Mouse (Mus musculus): ENCODE measurements around the gene Nsun7. TPM values are rescaled to one million over a fixed set of nuclear protein-coding genes. Genes with fewer than 3 reads are reported as not detected.

Nsun7 gene
- total and polyA plus RNA-seq, 2 experiments from 2014 or later: 0.07 TPM; not detected in 1

DNA sequence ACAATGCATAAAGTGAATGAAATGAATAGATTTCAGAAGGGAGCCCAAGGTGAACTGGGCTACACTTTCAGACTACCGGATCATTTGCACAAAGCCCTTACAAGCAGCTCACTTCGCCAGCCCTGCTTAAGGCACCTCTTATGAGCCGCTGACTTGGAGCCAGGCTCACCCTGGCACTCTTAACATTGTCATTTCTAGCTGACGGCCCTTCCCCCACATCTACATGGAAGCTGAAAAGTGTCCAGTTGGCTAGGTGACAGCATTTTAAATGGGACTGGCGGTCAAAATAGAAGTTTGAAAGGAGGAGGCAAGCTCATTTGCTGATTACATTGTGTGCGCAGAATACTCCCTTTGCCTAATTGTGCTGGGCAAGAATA, 78.3 kb downstream of the Nsun7 start:
- Histone ChIP-seq H3K9ac (replicated peaks; ENCODE audit: low read depth, low read length) (peak overlapping the region; percentile 50; the same call in 1 of the 2 replicates), H3K4me1 (ENCODE audit: control insufficient read depth, insufficient read depth) (peaks cover 15% of the 10 kb centered on the region), H3K4me2 (ENCODE audit: low read depth, low read length) (peak overlapping the region; percentile 71), H3K27me3 (ENCODE audit: control insufficient read depth, insufficient read depth, low read length) (no peaks in the 10 kb centered on the region), H3K36me3 (replicated peaks; ENCODE audit: control insufficient read depth, insufficient read depth, low read length) (no peaks in the 10 kb centered on the region), H3K27ac (ENCODE audit: low read depth) (peak overlapping the region; percentile 75), H3K9me3 (replicated peaks; ENCODE audit: control insufficient read depth, low read length) (no peaks in the 10 kb centered on the region), H3K4me3 (ENCODE audit: low read depth, low read length) (peak overlapping the region; percentile 52)
- peak; percentile 88 for ATAC-seq (ENCODE audit: insufficient read depth, low read depth)
- peak; percentile 85 for DNase-seq (ENCODE audit: low spot score)
- no peak for TF ChIP-seq CTCF (IDR thresholded peaks at IDR 0.05; ENCODE audit: low read depth)
- TF ChIP-seq EP300 (IDR thresholded peaks at IDR 0.05; ENCODE audit: low read depth): no peak
- 13% methylated on average over 6 of the region's 6 CpGs for WGBS

DNA sequence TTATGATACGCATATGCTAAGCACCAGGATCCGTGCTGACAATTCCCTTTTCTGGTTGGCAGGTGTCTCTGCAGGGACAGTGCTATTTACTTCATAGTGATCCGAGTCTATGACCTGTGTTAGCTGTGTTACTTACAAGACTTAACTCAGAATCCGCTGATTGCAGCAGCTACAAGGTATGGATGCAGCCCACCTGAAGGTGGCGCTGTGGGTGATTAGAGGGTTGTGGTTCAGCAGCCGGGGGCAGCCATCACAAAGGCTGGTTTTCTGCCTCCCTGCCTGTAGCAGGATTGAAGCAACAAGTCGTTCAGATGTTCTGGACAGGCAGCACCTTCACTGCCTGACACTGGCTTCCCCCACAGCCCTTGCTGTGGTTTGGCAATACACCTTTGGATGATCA, 78.9 kb downstream of the Nsun7 start:
- Histone ChIP-seq H3K27ac (ENCODE audit: low read depth) (no peak overlapping the region; the same call in 1 of the 2 replicates), H3K27me3 (ENCODE audit: control insufficient read depth, insufficient read depth, low read length) (no peaks in the 10 kb centered on the region), H3K9me3 (replicated peaks; ENCODE audit: control insufficient read depth, low read length) (no peaks in the 10 kb centered on the region), H3K4me2 (ENCODE audit: low read depth, low read length) (peak overlapping the region; percentile 71), H3K4me3 (ENCODE audit: low read depth, low read length) (no peak overlapping the region), H3K9ac (replicated peaks; ENCODE audit: low read depth, low read length) (no peak overlapping the region), H3K36me3 (replicated peaks; ENCODE audit: control insufficient read depth, insufficient read depth, low read length) (no peaks in the 10 kb centered on the region), H3K4me1 (ENCODE audit: control insufficient read depth, insufficient read depth) (peaks cover 15% of the 10 kb centered on the region)
- WGBS: 37% methylated on average over 7 of the region's 7 CpGs
- DNase-seq (ENCODE audit: low spot score) (peak; percentile 36), ATAC-seq (ENCODE audit: insufficient read depth, low read depth) (no peak)
- TF ChIP-seq EP300 (IDR thresholded peaks at IDR 0.05; ENCODE audit: low read depth) (no peak), CTCF (IDR thresholded peaks at IDR 0.05; ENCODE audit: low read depth) (peak; percentile 49)

DNA sequence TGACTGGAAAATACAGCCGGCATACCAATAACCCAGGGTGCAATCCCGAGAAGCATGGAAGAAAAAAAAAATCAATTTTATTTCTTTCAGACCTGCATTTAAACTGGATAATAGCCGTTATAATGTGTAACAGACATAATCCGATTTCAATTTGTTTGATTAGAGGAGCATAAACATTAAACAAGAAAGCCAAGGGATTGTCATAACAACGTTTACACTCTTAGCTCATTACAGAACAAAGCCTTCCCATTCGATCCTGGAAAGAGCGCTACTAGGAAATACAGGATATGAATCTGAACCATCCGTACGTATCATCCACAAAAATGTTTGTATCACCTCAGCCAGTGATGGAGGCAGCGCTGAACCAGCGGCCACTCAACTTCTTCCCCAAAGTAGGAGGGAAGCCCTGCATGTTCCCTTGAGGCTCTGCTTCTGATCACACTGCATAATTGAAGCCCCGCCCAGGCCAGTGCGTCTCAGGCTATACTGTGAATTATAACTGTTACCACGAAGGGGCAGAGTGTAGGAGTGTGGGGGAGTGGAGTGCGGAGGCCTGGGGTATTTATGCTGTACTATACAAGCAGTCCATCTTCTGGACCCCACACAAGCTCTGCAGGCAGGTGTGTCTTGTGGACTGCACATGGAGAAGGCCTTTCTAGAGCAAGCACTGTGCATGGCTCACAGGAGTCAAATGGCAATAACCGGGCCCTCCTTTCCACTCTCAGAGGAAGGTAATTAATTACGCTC, 80.8 kb downstream of the Nsun7 start:
- 78% methylated on average over 17 of the region's 17 CpGs for WGBS
- no peak overlapping the region for H3K27ac ChIP-seq (ENCODE audit: low read depth)
- no peaks in the 10 kb centered on the region for H3K36me3 ChIP-seq (replicated peaks; ENCODE audit: control insufficient read depth, insufficient read depth, low read length)
- H3K4me3 ChIP-seq (ENCODE audit: low read depth, low read length): no peak overlapping the region
- no peaks in the 10 kb centered on the region for H3K27me3 ChIP-seq (ENCODE audit: control insufficient read depth, insufficient read depth, low read length)
- H3K9ac ChIP-seq (replicated peaks; ENCODE audit: low read depth, low read length): no peak overlapping the region
- TF ChIP-seq EP300 (IDR thresholded peaks at IDR 0.05; ENCODE audit: low read depth) (no peak), CTCF (IDR thresholded peaks at IDR 0.05; ENCODE audit: low read depth) (no peak)
- no peaks in the 10 kb centered on the region for H3K9me3 ChIP-seq (replicated peaks; ENCODE audit: control insufficient read depth, low read length)
- peaks cover 15% of the 10 kb centered on the region for H3K4me1 ChIP-seq (ENCODE audit: control insufficient read depth, insufficient read depth)
- DNase-seq (ENCODE audit: low spot score): no peak
- no peak for ATAC-seq (ENCODE audit: insufficient read depth, low read depth)
- no peak overlapping the region for H3K4me2 ChIP-seq (ENCODE audit: low read depth, low read length)

DNA sequence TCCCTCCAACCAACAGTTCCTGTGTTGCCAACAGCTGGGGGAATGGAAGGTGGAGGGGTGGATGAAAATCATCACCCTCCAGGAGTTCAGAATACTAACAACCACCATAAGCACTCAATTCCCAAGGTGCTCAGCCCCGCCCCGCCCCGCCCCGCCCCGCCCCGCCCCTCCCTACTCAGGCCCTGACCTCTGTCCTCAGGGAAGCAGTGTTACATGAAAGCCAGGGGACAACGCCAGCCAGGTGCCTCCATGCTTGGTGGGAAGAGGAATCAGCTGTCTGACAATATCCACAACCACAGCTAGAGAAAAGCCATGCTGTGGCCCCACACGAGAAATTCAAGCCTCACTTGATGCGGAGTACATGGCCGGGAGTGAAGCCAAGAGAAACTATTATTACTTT, 82.2 kb downstream of the Nsun7 start:
- no peaks in the 10 kb centered on the region for H3K36me3 ChIP-seq (replicated peaks; ENCODE audit: control insufficient read depth, insufficient read depth, low read length)
- no peak overlapping the region for H3K27ac ChIP-seq (ENCODE audit: low read depth)
- no peak for TF ChIP-seq CTCF (IDR thresholded peaks at IDR 0.05; ENCODE audit: low read depth)
- no peak for TF ChIP-seq EP300 (IDR thresholded peaks at IDR 0.05; ENCODE audit: low read depth)
- no peak overlapping the region for H3K4me2 ChIP-seq (ENCODE audit: low read depth, low read length)
- ATAC-seq (ENCODE audit: insufficient read depth, low read depth) (no peak), DNase-seq (ENCODE audit: low spot score) (no peak)
- no peak overlapping the region for H3K4me3 ChIP-seq (ENCODE audit: low read depth, low read length)
- H3K9ac ChIP-seq (replicated peaks; ENCODE audit: low read depth, low read length): no peak overlapping the region
- no peaks in the 10 kb centered on the region for H3K27me3 ChIP-seq (ENCODE audit: control insufficient read depth, insufficient read depth, low read length)
- no peaks in the 10 kb centered on the region for H3K9me3 ChIP-seq (replicated peaks; ENCODE audit: control insufficient read depth, low read length)
- H3K4me1 ChIP-seq (ENCODE audit: control insufficient read depth, insufficient read depth): peaks cover 15% of the 10 kb centered on the region
- 53% methylated on average over 10 of the region's 10 CpGs for WGBS

DNA sequence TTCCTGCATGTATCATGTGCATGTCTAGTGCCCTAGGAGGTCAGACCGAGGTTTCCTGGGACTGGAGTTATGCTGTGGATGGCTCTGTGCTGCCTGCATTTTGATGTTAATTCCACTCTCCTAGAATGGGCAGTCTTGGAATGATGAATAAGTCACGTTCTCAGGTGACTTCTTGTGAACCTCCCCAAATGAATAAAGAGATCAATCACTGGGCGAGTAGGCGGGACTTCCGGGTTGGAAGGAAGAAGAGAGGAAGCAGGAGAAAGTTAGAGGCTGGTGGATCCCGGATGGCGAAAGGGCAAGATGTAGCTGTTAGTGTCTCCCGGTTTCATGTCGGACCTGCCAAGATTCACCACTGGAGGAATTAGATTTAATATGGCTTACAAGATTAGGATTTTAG, 82.6 kb downstream of the Nsun7 start:
- DNase-seq (ENCODE audit: low spot score) (no peak), ATAC-seq (ENCODE audit: insufficient read depth, low read depth) (no peak)
- no peak overlapping the region for H3K9ac ChIP-seq (replicated peaks; ENCODE audit: low read depth, low read length)
- H3K4me2 ChIP-seq (ENCODE audit: low read depth, low read length): no peak overlapping the region
- TF ChIP-seq EP300 (IDR thresholded peaks at IDR 0.05; ENCODE audit: low read depth): no peak
- no peak for TF ChIP-seq CTCF (IDR thresholded peaks at IDR 0.05; ENCODE audit: low read depth)
- H3K4me1 ChIP-seq (ENCODE audit: control insufficient read depth, insufficient read depth): peaks cover 11% of the 10 kb centered on the region
- no peak overlapping the region for H3K27ac ChIP-seq (ENCODE audit: low read depth)
- WGBS: 73% methylated on average over 9 of the region's 9 CpGs
- H3K36me3 ChIP-seq (replicated peaks; ENCODE audit: control insufficient read depth, insufficient read depth, low read length): no peaks in the 10 kb centered on the region
- H3K9me3 ChIP-seq (replicated peaks; ENCODE audit: control insufficient read depth, low read length): no peaks in the 10 kb centered on the region
- no peak overlapping the region for H3K4me3 ChIP-seq (ENCODE audit: low read depth, low read length)
- no peaks in the 10 kb centered on the region for H3K27me3 ChIP-seq (ENCODE audit: control insufficient read depth, insufficient read depth, low read length)

DNA sequence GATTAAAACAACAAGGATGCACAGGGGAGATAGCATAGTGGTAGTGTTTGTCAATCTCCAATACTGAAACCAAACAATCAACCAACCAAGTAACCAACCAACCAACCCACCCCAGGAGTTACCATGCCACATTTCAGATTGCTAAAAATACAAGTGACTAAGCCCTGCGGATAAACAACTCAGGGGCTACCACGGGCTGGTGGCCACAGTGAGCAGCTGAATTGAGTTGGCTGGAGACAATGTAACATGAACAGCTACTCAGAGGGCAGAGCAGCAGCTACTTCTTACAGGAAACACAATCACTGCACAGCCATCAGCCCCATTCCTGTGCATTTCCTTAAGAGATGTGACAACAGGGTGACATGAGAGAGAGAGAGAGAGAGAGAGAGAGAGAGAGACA, 84.5 kb downstream of the Nsun7 start:
- DNase-seq (ENCODE audit: low spot score) (no peak), ATAC-seq (ENCODE audit: insufficient read depth, low read depth) (no peak)
- 46% methylated on average over 2 of the region's 2 CpGs for WGBS

More for the DNA sequence above, 84.5 kb downstream of the Nsun7 start:
- Histone ChIP-seq H3K27ac (ENCODE audit: low read depth) (no peak overlapping the region), H3K4me1 (ENCODE audit: control insufficient read depth, insufficient read depth) (no peaks in the 10 kb centered on the region), H3K36me3 (replicated peaks; ENCODE audit: control insufficient read depth, insufficient read depth, low read length) (no peaks in the 10 kb centered on the region), H3K9me3 (replicated peaks; ENCODE audit: control insufficient read depth, low read length) (no peaks in the 10 kb centered on the region), H3K27me3 (ENCODE audit: control insufficient read depth, insufficient read depth, low read length) (no peaks in the 10 kb centered on the region), H3K4me2 (ENCODE audit: low read depth, low read length) (no peak overlapping the region), H3K4me3 (ENCODE audit: low read depth, low read length) (no peak overlapping the region), H3K9ac (replicated peaks; ENCODE audit: low read depth, low read length) (no peak overlapping the region)
- no peak for TF ChIP-seq CTCF (IDR thresholded peaks at IDR 0.05; ENCODE audit: low read depth)
- TF ChIP-seq EP300 (IDR thresholded peaks at IDR 0.05; ENCODE audit: low read depth): no peak
